Mouse (Mus musculus): ENCODE measurements around the gene Resf1. TPM values are rescaled to one million over a fixed set of nuclear protein-coding genes. Genes with fewer than 3 reads are reported as not detected.
"Not testable (repeated sequence)": the region's sequence is repeated elsewhere in the genome, so short reads cannot be mapped to it uniquely, and the experiment has no call there.

Gene Resf1
- polyA plus RNA-seq, 1 experiment from 2014 or later = 61.6 TPM

DNA sequence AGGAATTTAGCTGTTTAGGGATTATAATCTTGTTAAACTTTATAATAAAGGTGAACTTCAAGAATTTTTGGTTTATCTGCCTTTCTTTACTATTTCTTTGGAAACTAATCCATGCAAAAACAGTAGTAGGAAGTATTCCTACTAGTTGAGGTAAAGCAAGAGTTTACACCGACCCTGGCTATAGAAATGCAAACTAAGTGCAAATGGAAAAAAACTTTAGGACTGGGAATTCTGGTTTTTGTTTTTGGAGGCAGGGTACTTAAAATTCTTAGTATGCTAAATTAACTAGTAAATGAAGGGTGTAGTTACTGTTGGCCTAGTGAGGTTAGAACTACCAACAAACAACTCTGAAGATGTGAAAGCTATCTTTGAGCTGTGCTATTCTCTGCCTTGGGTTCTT, 3.0 kb downstream of the Resf1 start:
- 75% methylated on average over 1 of the region's 1 CpGs for WGBS
- no peak overlapping the region for H3K4me3 ChIP-seq
- H3K4me1 ChIP-seq = peaks cover 9% of the 10 kb centered on the region
- peaks cover 60% of the 10 kb centered on the region for H3K36me3 ChIP-seq
- no peak overlapping the region for H3K27ac ChIP-seq
- H3K27me3 ChIP-seq (ENCODE audit: low read depth, poor library complexity, severe bottlenecking) = no peaks in the 10 kb centered on the region
- no peak for DNase-seq (ENCODE audit: low spot score)
- no peaks in the 10 kb centered on the region for H3K9me3 ChIP-seq (replicated peaks)

DNA sequence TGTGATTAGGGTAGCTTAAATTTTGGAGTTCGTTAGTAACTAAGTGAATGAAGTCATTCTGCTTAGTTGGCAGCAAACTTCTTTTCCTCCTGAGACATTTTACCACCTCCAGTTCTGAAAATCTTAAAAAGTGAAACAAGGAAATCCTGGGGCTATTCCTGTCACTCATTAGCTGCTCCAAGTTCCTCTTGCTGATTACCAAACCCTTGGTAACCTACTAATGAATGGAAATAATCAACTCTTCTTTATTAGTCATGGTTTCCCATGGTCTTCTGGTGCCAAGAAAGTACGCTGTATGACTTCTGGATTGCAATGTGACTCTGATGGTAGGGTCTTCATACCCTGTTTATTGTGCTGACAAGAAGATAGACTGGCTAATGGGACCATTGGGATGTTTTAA, 5.7 kb downstream of the Resf1 start:
- Histone ChIP-seq H3K4me1 (peaks cover 9% of the 10 kb centered on the region), H3K27me3 (ENCODE audit: low read depth, poor library complexity, severe bottlenecking) (no peaks in the 10 kb centered on the region), H3K9me3 (replicated peaks) (no peaks in the 10 kb centered on the region), H3K4me3 (no peak overlapping the region), H3K36me3 (peaks cover 84% of the 10 kb centered on the region), H3K27ac (no peak overlapping the region)
- 87% methylated on average over 2 of the region's 2 CpGs for WGBS
- no peak for DNase-seq (ENCODE audit: low spot score)

DNA sequence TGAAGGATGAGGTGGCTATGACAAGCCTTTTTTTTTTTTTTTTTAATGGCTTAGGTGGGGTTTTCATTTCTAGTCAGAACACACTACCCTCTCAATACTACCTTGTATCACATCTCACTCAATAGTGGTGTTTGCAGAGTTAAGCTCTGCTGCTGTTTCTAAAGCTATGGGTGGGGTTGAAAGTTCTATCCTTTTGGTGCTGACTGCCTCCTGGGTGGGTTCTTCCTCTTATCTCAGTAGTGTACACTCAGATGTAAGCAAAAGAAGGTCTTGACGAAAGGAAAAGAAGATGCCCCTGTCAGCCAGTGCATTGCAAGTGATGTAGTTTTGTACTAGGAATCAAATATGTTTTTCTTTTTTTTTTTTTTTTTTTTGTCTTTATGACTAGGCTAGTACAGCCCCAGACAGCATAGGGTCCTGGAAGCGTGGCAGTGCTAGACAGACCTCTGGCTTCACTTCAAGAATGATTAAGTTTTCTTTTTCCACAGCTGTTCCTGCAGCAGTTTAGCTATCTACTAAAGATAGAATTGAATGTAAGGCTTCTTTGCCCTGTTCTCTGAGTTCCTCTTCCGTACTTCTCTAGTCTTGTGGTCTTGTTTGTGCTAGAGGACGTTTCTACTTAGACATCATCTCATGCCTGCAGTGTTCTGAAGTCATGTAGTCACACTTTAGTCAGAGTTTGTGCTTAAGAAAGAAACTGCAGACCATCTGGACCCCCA, 14.5 kb downstream of the Resf1 start:
- DNase-seq (ENCODE audit: low spot score) = no peak
- Histone ChIP-seq H3K36me3 (peaks cover 97% of the 10 kb centered on the region), H3K27ac (no peak overlapping the region), H3K27me3 (ENCODE audit: low read depth, poor library complexity, severe bottlenecking) (no peaks in the 10 kb centered on the region), H3K4me3 (no peak overlapping the region), H3K4me1 (no peaks in the 10 kb centered on the region), H3K9me3 (replicated peaks) (no peaks in the 10 kb centered on the region)
- WGBS = 91% methylated on average over 4 of the region's 4 CpGs

DNA sequence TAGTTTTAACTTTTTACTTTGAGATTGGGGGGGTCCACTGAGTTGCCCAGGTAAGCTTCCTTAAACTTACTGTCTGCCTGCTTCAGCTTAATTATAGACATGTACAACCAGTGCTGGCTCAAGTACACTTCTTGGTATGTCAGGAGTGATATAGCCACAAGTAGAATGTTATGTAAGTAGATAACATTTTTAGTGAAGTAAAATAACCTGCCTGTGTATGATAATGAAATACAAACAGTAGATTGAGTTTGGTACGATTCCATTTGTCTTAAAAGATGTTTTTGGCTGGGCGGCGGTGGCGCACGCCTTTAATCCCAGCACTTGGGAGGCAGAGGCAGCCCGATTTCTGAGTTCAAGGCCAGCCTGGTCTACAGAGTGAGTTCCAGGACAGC, 15.0 kb downstream of the Resf1 start:
- no peaks in the 10 kb centered on the region for H3K27me3 ChIP-seq (ENCODE audit: low read depth, poor library complexity, severe bottlenecking)
- H3K4me3 ChIP-seq = no peak overlapping the region
- H3K9me3 ChIP-seq (replicated peaks) = no peaks in the 10 kb centered on the region
- no peaks in the 10 kb centered on the region for H3K4me1 ChIP-seq
- DNase-seq (ENCODE audit: low spot score) = no peak
- 97% methylated on average over 6 of the region's 6 CpGs for WGBS
- no peak overlapping the region for H3K27ac ChIP-seq
- peaks cover 100% of the 10 kb centered on the region for H3K36me3 ChIP-seq

DNA sequence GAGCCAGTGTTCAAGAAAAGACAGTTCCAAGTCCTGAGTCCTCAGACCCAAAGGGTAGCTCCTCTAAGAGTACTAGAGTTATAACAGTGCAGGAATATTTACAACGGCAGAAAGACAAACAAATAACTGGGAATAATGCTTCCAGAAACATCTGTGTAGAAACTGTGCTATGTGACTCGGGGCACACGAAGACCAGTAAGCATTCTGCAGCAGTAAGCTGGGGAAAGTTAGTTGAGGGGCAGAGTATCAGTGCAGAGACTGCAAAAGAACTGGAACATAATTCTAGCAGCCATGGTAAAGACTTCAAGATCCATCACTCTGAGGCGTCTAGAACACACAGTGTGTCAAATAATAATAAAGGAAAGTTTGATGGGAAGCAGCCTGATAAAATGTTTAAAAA, 19.9 kb downstream of the Resf1 start:
- H3K4me3 ChIP-seq = no peak overlapping the region
- H3K27me3 ChIP-seq (ENCODE audit: low read depth, poor library complexity, severe bottlenecking) = no peaks in the 10 kb centered on the region
- H3K36me3 ChIP-seq = peaks cover 93% of the 10 kb centered on the region
- H3K27ac ChIP-seq = no peak overlapping the region
- H3K4me1 ChIP-seq = no peaks in the 10 kb centered on the region
- DNase-seq (ENCODE audit: low spot score) = no peak
- no peaks in the 10 kb centered on the region for H3K9me3 ChIP-seq (replicated peaks)
- 95% methylated on average over 4 of the region's 4 CpGs for WGBS

DNA sequence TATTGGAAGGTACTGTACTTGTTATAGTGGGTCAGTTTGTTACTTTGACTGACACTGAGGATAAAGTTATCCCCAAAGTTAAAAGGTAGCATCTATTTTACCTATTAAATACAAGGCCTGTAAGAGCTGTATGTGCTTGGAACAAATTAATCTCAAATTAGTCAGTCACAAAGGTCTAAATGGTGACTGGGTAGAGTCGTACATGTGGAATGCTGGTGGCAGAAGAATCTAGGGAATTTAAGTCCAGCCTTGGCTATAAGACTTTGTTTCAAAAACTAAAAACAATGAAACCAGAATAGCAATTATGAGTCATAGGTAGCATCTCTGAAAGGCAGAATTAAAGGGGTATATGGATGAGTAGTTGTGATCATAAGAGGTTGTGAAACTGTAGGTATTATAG, 21.1 kb downstream of the Resf1 start:
- 91% methylated on average over 1 of the region's 1 CpGs for WGBS
- H3K4me1 ChIP-seq = no peaks in the 10 kb centered on the region
- no peak overlapping the region for H3K4me3 ChIP-seq
- no peak overlapping the region for H3K27ac ChIP-seq
- no peak for DNase-seq (ENCODE audit: low spot score)
- no peaks in the 10 kb centered on the region for H3K9me3 ChIP-seq (replicated peaks)
- H3K27me3 ChIP-seq (ENCODE audit: low read depth, poor library complexity, severe bottlenecking) = no peaks in the 10 kb centered on the region
- peaks cover 93% of the 10 kb centered on the region for H3K36me3 ChIP-seq

DNA sequence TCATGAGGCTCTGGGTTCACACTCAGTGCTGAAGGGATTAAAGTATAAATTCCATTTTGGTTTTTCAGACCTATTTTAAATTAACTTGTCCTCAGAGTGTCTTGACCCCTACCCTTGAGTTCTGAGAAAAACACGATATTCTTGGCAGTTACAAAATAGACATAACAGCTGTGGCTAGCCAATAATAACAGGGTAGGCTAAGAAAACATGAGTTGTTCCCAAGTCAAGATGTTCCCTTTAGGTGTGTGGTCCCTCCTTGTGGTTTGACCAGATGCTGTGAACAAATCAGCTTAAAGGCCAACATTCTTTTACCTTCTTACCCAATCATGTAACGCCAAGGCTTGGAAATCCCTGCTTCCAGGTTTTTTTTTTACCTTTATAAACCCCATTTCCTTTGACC, 23.8 kb downstream of the Resf1 start:
- WGBS = 93% methylated on average over 2 of the region's 2 CpGs
- no peaks in the 10 kb centered on the region for H3K9me3 ChIP-seq (replicated peaks)
- no peak overlapping the region for H3K27ac ChIP-seq
- peaks cover 82% of the 10 kb centered on the region for H3K36me3 ChIP-seq
- H3K27me3 ChIP-seq (ENCODE audit: low read depth, poor library complexity, severe bottlenecking) = no peaks in the 10 kb centered on the region
- H3K4me1 ChIP-seq = no peaks in the 10 kb centered on the region
- no peak overlapping the region for H3K4me3 ChIP-seq
- DNase-seq (ENCODE audit: low spot score) = no peak

DNA sequence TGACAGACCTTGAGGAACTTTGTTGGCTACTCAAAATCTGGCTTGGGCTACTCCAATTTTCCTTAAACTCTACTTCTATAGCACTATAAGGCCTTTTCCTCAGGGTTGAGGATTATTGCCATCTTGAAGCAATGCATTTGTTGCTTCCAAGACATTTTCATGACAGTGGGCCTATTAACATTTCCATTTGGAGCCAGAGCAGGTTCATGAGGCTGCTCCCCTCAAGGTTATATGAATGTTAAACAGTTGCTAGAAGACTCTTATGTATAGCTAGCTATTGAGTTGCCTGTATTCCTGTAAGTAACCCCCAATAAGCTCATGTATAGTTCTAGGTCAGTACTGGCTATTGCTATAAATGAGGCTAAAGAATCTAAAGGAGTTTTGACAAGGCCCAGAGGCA, 28.8 kb downstream of the Resf1 start:
- Histone ChIP-seq H3K27me3 (ENCODE audit: low read depth, poor library complexity, severe bottlenecking) (no peaks in the 10 kb centered on the region), H3K4me1 (no peaks in the 10 kb centered on the region), H3K9me3 (replicated peaks) (no peaks in the 10 kb centered on the region), H3K36me3 (peaks cover 40% of the 10 kb centered on the region), H3K27ac (no peak overlapping the region), H3K4me3 (no peak overlapping the region)
- DNase-seq (ENCODE audit: low spot score) = no peak

- H3K27ac ChIP-seq = no peak overlapping the region
- no peaks in the 10 kb centered on the region for H3K27me3 ChIP-seq (ENCODE audit: low read depth, poor library complexity, severe bottlenecking)
- H3K9me3 ChIP-seq (replicated peaks) = no peaks in the 10 kb centered on the region
- DNase-seq (ENCODE audit: low spot score) = no peak
- H3K36me3 ChIP-seq = peaks cover 33% of the 10 kb centered on the region
- H3K4me1 ChIP-seq = no peaks in the 10 kb centered on the region
- 91% methylated on average over 1 of the region's 1 CpGs for WGBS
- no peak overlapping the region for H3K4me3 ChIP-seq
These were observed 29.4 kb downstream of the Resf1 start for GRCm38 (mm10) chr6:149338622-149339021.

GRCm38 (mm10) chr6:149343802-149344201, 34.6 kb downstream of the Resf1 start:
- Histone ChIP-seq H3K27ac (no peak overlapping the region), H3K27me3 (ENCODE audit: low read depth, poor library complexity, severe bottlenecking) (no peaks in the 10 kb centered on the region), H3K9me3 (replicated peaks) (no peaks in the 10 kb centered on the region), H3K4me1 (no peaks in the 10 kb centered on the region), H3K4me3 (no peak overlapping the region), H3K36me3 (no peaks in the 10 kb centered on the region)
- WGBS = 84% methylated on average over 2 of the region's 2 CpGs
- no peak for DNase-seq (ENCODE audit: low spot score)

- H3K36me3 ChIP-seq = no peaks in the 10 kb centered on the region
- DNase-seq (ENCODE audit: low spot score) = no peak
- H3K4me3 ChIP-seq = no peak overlapping the region
- no peaks in the 10 kb centered on the region for H3K9me3 ChIP-seq (replicated peaks)
- H3K27ac ChIP-seq = no peak overlapping the region
- H3K27me3 ChIP-seq (ENCODE audit: low read depth, poor library complexity, severe bottlenecking) = no peaks in the 10 kb centered on the region
- H3K4me1 ChIP-seq = no peaks in the 10 kb centered on the region
These were observed 35.2 kb downstream of the Resf1 start for GRCm38 (mm10) chr6:149344372-149344771.

DNA sequence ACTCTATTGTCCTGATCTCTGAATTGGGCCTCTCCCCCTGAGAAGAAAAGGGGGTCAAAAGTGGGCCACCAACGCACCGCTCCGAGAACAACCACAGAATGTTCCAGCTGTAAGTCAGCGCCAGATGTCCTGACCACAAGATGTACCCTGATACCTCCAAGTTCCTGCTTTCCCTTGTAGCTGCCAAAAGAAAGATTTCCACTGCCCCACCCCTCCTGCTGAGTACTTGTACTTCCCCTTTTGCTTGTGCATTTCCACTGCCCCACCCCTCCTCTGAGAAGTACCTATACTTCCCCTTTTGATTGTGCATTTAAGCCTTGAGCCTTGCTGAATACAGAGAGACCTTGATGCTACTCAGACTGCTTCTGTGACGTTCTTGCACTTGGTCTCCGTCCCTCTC, 39.0 kb downstream of the Resf1 start:
- not testable (repeated sequence) for H3K27ac ChIP-seq; H3K4me3 ChIP-seq; H3K4me1 ChIP-seq; H3K9me3 ChIP-seq (replicated peaks); H3K27me3 ChIP-seq (ENCODE audit: low read depth, poor library complexity, severe bottlenecking); H3K36me3 ChIP-seq; DNase-seq (ENCODE audit: low spot score)
- 94% methylated on average over 6 of the region's 6 CpGs for WGBS

DNA sequence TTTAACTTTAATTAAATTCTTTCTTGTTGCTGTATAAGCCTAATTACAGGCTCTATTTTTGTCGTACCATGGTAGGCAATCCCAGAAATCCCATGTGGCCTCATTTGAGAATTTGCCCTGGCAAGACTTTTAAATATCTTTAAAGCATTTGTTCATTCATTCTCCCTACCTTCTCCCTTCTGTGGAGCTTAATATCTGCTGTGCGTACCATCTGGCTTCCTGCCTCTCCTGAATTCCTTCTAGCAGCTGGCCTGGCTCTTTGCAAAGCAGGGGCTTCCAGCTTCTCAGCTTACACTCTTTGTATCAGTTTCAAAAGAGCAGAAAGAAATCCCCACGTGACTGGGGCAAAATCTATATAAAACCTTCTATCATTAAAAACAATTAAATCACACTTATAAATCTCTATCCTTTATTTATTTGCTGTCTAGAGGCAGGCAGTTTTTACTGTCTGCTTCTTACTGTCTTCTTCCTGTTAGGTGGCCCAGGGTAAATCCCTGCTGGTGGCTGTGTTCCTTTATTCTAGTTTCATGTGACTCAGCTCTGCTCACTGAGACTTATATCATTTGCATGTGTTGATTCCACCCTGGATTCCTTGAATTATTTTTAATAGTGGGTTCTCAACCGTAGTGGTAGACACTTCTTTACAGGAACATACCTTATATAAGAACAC, 45.7 kb downstream of the Resf1 start:
- H3K9me3 ChIP-seq (replicated peaks) = no peaks in the 10 kb centered on the region
- DNase-seq (ENCODE audit: low spot score) = no peak
- H3K4me3 ChIP-seq = no peak overlapping the region
- H3K36me3 ChIP-seq = no peaks in the 10 kb centered on the region
- no peaks in the 10 kb centered on the region for H3K27me3 ChIP-seq (ENCODE audit: low read depth, poor library complexity, severe bottlenecking)
- no peak overlapping the region for H3K27ac ChIP-seq
- no peaks in the 10 kb centered on the region for H3K4me1 ChIP-seq
- 80% methylated on average over 4 of the region's 4 CpGs for WGBS

DNA sequence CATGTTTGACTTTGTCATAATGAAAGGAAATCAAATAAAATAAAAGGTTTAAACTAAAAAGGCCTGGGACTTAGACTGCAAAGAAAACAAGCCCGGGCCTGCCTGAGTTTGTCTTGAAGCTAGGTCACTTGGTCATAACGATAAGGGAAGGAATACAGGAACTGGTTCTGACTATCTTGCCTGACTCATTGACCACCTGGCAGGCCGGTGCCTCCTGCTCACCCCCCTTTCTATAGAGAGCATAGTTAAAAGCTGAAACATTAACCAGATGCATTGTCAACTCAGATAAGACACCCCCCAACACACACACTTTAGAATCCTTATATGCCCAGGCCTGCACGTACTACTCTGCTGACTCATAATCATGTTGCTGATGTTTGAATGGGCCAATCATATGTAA, 46.6 kb downstream of the Resf1 start:
- not testable (repeated sequence) for H3K27ac ChIP-seq; DNase-seq (ENCODE audit: low spot score); H3K27me3 ChIP-seq (ENCODE audit: low read depth, poor library complexity, severe bottlenecking); H3K9me3 ChIP-seq (replicated peaks); H3K4me1 ChIP-seq; H3K4me3 ChIP-seq; H3K36me3 ChIP-seq
- WGBS = 90% methylated on average over 4 of the region's 4 CpGs

Measured in limb, embryonic 10.5 days (tissue).